Comparison of ENCODE assay signal across 20 mouse cellular contexts in genomic region chr7:107519256-107520025, GRCm38 (mm10). TPM values are rescaled to one million over a fixed set of nuclear protein-coding genes. Genes with fewer than 3 reads are reported as not detected.
DNase-seq lines count a peak whose midpoint lies in the region; ATAC-seq and TF ChIP-seq lines count a peak whose summit lies in the region.
"Had no signal": no experiment of that assay in that cellular context is flagged by ENCODE, and none has a peak within 500 bp of the region (broad histone marks: within the 10 kb centered on the region; RNA-seq: fewer than 3 reads in every experiment).

No protein-coding gene starts in this region.

- peak; percentile 36 for DNase-seq in hindbrain, postnatal 0 days (ENCODE audit: low spot score)
- no peak for DNase-seq in hindbrain, embryonic 10.5 days (ENCODE audit: low spot score)
- DNase-seq in cerebellum, adult 11-12 months: peak; percentile 73
- peak; percentile 80 for DNase-seq in cerebellum, adult 9-11 months
- no peak for DNase-seq in layer of hippocampus, adult 8-10 months (ENCODE audit: low spot score in 2 of 2)
- DNase-seq: adrenal gland, adult 8-10 months; gastrocnemius, postnatal 10 days; heart, adult 18-20 months; kidney, adult 11 months; right cerebral cortex, postnatal 25 days had no signal

- no peaks in the 10 kb centered on the region for H3K9me3 ChIP-seq in hindbrain, postnatal 0 days (ENCODE audit: low read length)
- no peaks in the 10 kb centered on the region for H3K9me3 ChIP-seq in hindbrain, embryonic 10.5 days
- no peaks in the 10 kb centered on the region for H3K9me3 ChIP-seq in intestine, embryonic 15.5 days
- H3K9me3 ChIP-seq: heart, embryonic 13.5 days; hindbrain, embryonic 15.5 days; liver, embryonic 15.5 days; stomach, embryonic 15.5 days had no signal

- peak; percentile 36; the same call in 1 of the 2 replicates for ATAC-seq in hindbrain, postnatal 0 days
- ATAC-seq in granulocyte monocyte progenitor cell, adult 5-6 weeks (replicated peaks; ENCODE audit: poor library complexity, severe bottlenecking): peak; percentile 20; the same call in 1 of the 2 replicates
- ATAC-seq in intestine, embryonic 15.5 days: no peak
- ATAC-seq: lung, postnatal 0 days had no signal

- H3K27ac ChIP-seq in hindbrain, postnatal 0 days: no peak overlapping the region
- no peak overlapping the region for H3K27ac ChIP-seq in hindbrain, embryonic 10.5 days
- no peak overlapping the region for H3K27ac ChIP-seq in intestine, embryonic 15.5 days
- H3K27ac ChIP-seq: heart, embryonic 13.5 days; hindbrain, embryonic 15.5 days; liver, embryonic 15.5 days; stomach, embryonic 15.5 days had no signal

- H3K27me3 ChIP-seq in hindbrain, postnatal 0 days (ENCODE audit: insufficient read depth, low read length): no peaks in the 10 kb centered on the region
- H3K27me3 ChIP-seq in hindbrain, embryonic 10.5 days (ENCODE audit: insufficient read depth, poor library complexity, severe bottlenecking): no peaks in the 10 kb centered on the region
- H3K27me3 ChIP-seq in intestine, embryonic 15.5 days (replicated peaks): no peaks in the 10 kb centered on the region
- H3K27me3 ChIP-seq: heart, embryonic 13.5 days; hindbrain, embryonic 15.5 days; liver, embryonic 15.5 days; stomach, embryonic 15.5 days had no signal

- no peaks in the 10 kb centered on the region; the same call in 1 of the 2 replicates for H3K4me1 ChIP-seq in hindbrain, postnatal 0 days (ENCODE audit: insufficient read depth, low read length)
- H3K4me1 ChIP-seq in hindbrain, embryonic 10.5 days (replicated peaks): no peaks in the 10 kb centered on the region
- H3K4me1 ChIP-seq in intestine, embryonic 15.5 days (replicated peaks): no peaks in the 10 kb centered on the region
- H3K4me1 ChIP-seq: hindbrain, embryonic 15.5 days; liver, embryonic 15.5 days; stomach, embryonic 15.5 days had no signal

- no peak overlapping the region for H3K4me2 ChIP-seq in hindbrain, postnatal 0 days (ENCODE audit: low read depth, low read length)
- no peak overlapping the region for H3K4me2 ChIP-seq in intestine, embryonic 15.5 days (replicated peaks)
- H3K4me2 ChIP-seq: heart, embryonic 13.5 days; hindbrain, embryonic 15.5 days; liver, embryonic 15.5 days; midbrain, embryonic 11.5 days; stomach, embryonic 15.5 days had no signal

- no peaks in the 10 kb centered on the region for H3K36me3 ChIP-seq in hindbrain, postnatal 0 days (ENCODE audit: insufficient read depth, low read length)
- H3K36me3 ChIP-seq in hindbrain, embryonic 10.5 days: no peaks in the 10 kb centered on the region
- no peaks in the 10 kb centered on the region for H3K36me3 ChIP-seq in intestine, embryonic 15.5 days
- H3K36me3 ChIP-seq: heart, embryonic 13.5 days; hindbrain, embryonic 15.5 days; liver, embryonic 15.5 days; stomach, embryonic 15.5 days had no signal

- no peak overlapping the region for H3K9ac ChIP-seq in hindbrain, postnatal 0 days (replicated peaks; ENCODE audit: low read length)
- no peak overlapping the region for H3K9ac ChIP-seq in intestine, embryonic 15.5 days
- H3K9ac ChIP-seq: heart, embryonic 13.5 days; hindbrain, embryonic 15.5 days; liver, embryonic 15.5 days; stomach, embryonic 15.5 days had no signal

- TF ChIP-seq CTCF in hindbrain, postnatal 0 days (IDR thresholded peaks at IDR 0.05; ENCODE audit: low read depth): no peak

- WGBS in hindbrain, postnatal 0 days: 62% methylated on average over 12 of the region's 12 CpGs
- 89% methylated on average over 12 of the region's 12 CpGs for WGBS in hindbrain, embryonic 10.5 days
- 83% methylated on average over 12 of the region's 12 CpGs for WGBS in intestine, embryonic 15.5 days

- no peak overlapping the region for H3K4me3 ChIP-seq in hindbrain, postnatal 0 days (ENCODE audit: low read length)
- H3K4me3 ChIP-seq in hindbrain, embryonic 10.5 days: no peak overlapping the region
- no peak overlapping the region for H3K4me3 ChIP-seq in intestine, embryonic 15.5 days (replicated peaks)
- H3K4me3 ChIP-seq: heart, embryonic 13.5 days; hindbrain, embryonic 15.5 days; liver, embryonic 15.5 days; stomach, embryonic 15.5 days had no signal

RNA-seq across cellular contexts. Expression of gene Olfml1, which starts 47.8 kb away (rescaled TPM):
- total RNA-seq in hindbrain, postnatal 0 days (2014; rRNA removed): 4.2 and 5.5 TPM in 2 replicates
- 5.8 and 6.0 TPM in 2 replicates for polyA plus RNA-seq in hindbrain, postnatal 0 days (2015; fragmentation: Nextera tagmentation; extraction: Ambion mirVana)
- 5.6 and 8.1 TPM in 2 replicates for polyA plus RNA-seq in hindbrain, embryonic 10.5 days (2016; fragmentation: Nextera tagmentation; extraction: Ambion mirVana)
- not detected in 2 replicates for total RNA-seq in granulocyte monocyte progenitor cell, adult 5-6 weeks (2014; fragmentation: Nextera tagmentation)
- not detected in 2 replicates for total RNA-seq in granulocyte monocyte progenitor cell, adult 5-6 weeks (2017)
- 13.1 and 15.2 TPM in 2 replicates for polyA plus RNA-seq in intestine, embryonic 15.5 days (2015; fragmentation: Nextera tagmentation; extraction: Ambion mirVana)
- total RNA-seq in layer of hippocampus, adult 8-10 months (2022): 10 to 100 TPM; 16.1 to 20.2 (median 17.3) TPM
- total RNA-seq: common myeloid progenitor, adult 5-6 weeks had no signal
- polyA plus RNA-seq: C2C12 had no signal

Comparison
In these comparisons a context has a peak if more than half of its experiments do, and no peak if none do; other contexts are left out.
1. DNase-seq: peak in hindbrain, postnatal 0 days (single experiment), cerebellum, adult 11-12 months (single experiment) and cerebellum, adult 9-11 months (single experiment); none in hindbrain, embryonic 10.5 days (single experiment) and layer of hippocampus, adult 8-10 months (0 of 2).